Mouse (Mus musculus) layer of hippocampus, postnatal 25 days (tissue): Measurements from ENCODE around the gene Aire. TPM values are rescaled to one million over a fixed set of nuclear protein-coding genes. Genes with fewer than 3 reads are reported as not detected.

Experiments
- DNase-seq, 2 experiments: peaks; one replicate each; pipeline ENCODE4 v3.0.0; 2022; ENCODE audit warnings: mixed read lengths in 2 of 2, low spot score in 1 of 2; ENCODE audit errors: extremely low spot score in 1 of 2
- total RNA-seq, 2 experiments: library from RNA; stranded (reverse); gene quantifications; 2 replicates each; pipeline ENCODE4 v1.2.3; 2021

Aire gene
- total RNA-seq, 2 experiments from 2014 or later = 0.16 to 0.27 TPM

DNA sequence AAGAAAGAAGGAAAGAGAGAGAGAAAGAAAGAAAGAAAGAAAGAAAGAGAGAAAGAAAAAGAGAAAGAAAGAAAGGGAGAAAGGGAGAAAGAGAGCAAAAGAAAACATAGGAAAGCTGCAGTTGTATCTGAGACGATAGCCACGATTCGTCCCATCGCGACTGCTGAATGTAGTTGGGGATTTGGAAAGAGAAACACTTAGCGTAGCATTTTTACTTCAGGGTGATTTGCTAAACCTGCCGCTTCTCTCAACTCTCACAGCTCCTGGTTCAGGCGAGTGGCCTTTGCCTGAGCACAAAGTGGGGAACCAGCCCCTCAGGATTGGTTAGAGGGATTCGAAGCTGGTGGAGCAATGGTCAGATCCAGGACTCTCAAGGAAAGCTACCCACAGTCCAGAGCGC, 33.1 kb downstream of the Aire start:
- no peak for DNase-seq

DNA sequence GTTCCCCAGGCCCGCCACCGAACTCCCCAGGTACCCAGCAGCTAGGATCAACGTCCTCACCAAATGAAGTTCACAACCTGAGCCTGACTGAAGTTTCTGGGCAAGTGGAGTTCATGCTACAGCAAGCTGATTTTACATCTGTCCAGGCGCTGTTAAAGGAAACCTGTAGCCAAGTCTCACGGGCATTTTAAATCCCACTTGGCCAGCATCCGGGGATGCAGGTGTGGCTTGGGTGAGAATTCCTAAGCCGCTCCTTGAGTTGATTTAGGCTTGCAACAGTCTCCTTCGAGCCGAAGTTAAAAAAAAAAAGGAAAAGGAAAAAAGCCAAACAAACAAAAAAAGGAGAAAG, 33.5 kb downstream of the Aire start, which contains the start of gene Pfkl:
TSS of gene Pfkl (minus strand) at position 139 of the 349 bp plus-strand sequence.
- DNase-seq = no peak

- DNase-seq = peak; percentile 83 to 87
Observed at GRCm38 (mm10) chr10:78009184-78009944, 34.0 kb downstream of the Aire start.

DNA sequence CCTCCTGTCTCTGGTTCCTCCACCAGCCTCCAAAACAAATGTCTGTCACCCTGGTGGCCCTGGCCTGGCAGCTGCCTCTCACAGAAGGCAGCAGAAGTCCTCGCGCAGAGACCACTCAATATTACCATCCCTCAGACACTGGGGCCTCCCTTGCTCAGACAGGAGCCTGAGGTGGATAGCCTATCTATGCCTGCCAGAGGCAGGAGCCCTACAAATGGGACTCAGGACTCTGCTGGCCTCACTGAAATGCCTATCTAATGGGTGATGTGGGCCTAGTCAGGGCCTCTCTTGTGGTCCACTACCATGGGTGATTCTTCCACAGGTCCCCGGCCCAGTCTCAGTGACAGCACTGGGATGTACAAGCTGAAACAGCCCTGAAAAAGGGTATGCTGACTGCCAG, 35.2 kb downstream of the Aire start:
- DNase-seq = no peak

- no peak for DNase-seq
Observed at GRCm38 (mm10) chr10:78007203-78007602, 36.2 kb downstream of the Aire start.

DNA sequence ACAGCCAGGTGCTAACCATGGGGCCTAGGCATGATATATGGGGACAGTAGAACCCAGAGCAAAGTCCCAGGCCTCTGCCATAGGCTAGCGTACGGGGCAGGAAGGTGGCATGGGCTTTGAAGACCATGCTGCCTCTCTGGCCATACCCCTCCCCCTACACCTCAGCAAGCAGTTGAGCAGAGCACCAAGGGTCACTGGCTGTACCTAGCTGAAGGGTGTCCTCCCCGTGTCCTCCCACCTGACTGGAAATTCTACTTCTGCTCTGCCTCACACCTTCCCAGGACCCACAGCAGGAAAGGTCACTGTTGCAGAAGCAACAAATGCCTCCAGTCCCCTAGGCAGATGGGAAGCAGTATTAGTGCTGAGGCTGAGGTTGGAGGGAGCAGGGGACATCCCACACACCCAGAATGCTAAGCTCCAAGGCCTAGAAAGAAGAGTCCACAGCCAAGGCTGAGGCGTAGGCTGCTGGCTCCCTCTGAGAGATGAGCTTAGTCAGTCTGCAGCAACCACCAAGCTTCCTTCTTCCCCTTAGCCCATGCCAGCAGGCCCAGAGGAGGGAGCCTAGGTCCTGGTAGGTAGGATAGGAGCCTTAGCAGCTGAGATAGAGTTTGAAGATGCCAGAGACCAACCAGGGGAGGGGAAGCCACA, 37.5 kb downstream of the Aire start:
- DNase-seq = no peak

GRCm38 (mm10) chr10:78004479-78005100, 38.8 kb downstream of the Aire start:
- no peak for DNase-seq

DNA sequence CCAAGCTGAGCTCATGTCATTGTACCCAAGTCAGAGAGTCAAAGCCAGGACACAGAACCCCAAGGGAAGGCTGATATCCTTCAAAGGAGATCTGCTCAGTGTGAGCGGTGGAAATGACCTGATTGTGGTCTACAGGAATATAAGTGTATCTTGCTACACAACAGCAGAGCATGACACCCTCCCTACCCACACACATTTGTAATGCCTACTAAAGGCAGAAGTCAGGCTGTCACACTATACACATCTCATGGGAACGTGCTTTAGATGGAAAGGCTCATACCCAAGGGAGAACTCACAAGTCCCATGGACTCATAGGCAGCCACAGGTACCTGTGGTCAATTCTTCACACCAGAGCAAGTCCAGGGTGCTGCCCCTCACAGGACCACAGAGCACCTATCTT, 41.1 kb downstream of the Aire start:
- DNase-seq = no peak

GRCm38 (mm10) chr10:78001796-78002195, 41.6 kb downstream of the Aire start:
- DNase-seq = peak; percentile 65 to 69

GRCm38 (mm10) chr10:78000200-78000599, 43.2 kb downstream of the Aire start:
- no peak for DNase-seq

DNA sequence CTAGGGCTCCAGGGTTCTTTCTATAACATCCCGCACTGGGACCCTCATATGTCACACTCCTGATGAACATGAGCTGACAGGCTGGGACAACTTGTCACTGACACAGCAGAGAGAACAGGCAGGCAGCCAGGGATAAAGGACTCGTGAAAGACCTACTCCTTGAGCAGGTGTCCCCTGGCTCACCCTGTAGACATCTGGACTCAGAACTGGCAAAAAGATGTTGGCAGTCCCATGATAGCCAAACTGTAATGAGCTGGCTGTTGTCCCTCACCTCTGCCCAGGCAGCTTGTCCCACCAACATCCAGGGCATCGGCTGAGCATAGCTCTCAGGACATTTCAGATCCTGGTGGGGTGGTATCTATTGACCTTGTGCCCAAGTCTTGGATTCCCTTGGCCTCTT, 47.8 kb downstream of the Aire start:
- DNase-seq = no peak

GRCm38 (mm10) chr10:77985775-77986174, 57.6 kb downstream of the Aire start:
- no peak for DNase-seq

- peak in 1 of 2 experiments; percentile 82 for DNase-seq
Observed at GRCm38 (mm10) chr10:77984660-77985059, 58.8 kb downstream of the Aire start.

Other genes starting within 250 kb of the Aire start
- gene Gm9639, start 248.5 kb downstream of the Aire start, total RNA-seq = not detected
- not detected for gene Gm19668, start 244.5 kb downstream of the Aire start, total RNA-seq
- gene Gm9507, start 231.8 kb downstream of the Aire start, total RNA-seq = not detected
- not detected for gene Gm2696, start 228.9 kb downstream of the Aire start, total RNA-seq
- not detected for gene Krtap10-4, start 216.5 kb downstream of the Aire start, total RNA-seq
- not detected for gene Krtap10-10, start 207.7 kb downstream of the Aire start, total RNA-seq
- not detected for gene Gm36176, start 196.8 kb downstream of the Aire start, total RNA-seq
- not detected for gene Gm10318, start 190.8 kb downstream of the Aire start, total RNA-seq
- not detected for gene Gm3285, start 181.6 kb downstream of the Aire start, total RNA-seq
- 1 to 10 TPM; 5.0 to 5.2 TPM for gene Lrrc3, start 141.1 kb downstream of the Aire start, total RNA-seq
- 10 to 100 TPM; 33.2 to 40.4 TPM for gene Trpm2, start 73.0 kb downstream of the Aire start, total RNA-seq
- gene 1810043G02Rik, start 65.1 kb downstream of the Aire start, total RNA-seq = 10 to 100 TPM; 31.3 to 39.8 TPM
- 100 to 1,000 TPM; 205 to 206 TPM for gene Pfkl, start 33.5 kb downstream of the Aire start, total RNA-seq
- under 1 TPM in 1 of 2 experiments, not detected in 1; 0.22 TPM for gene Dnmt3l, start 1.7 kb downstream of the Aire start, total RNA-seq
- 1 to 10 TPM; 5.4 to 8.8 TPM for gene Icosl, start 25.7 kb upstream of the Aire start, total RNA-seq
- gene D10Jhu81e, start 126.2 kb upstream of the Aire start, total RNA-seq = 100 to 1,000 TPM; 117 to 139 TPM
- gene Pwp2, start 141.5 kb upstream of the Aire start, total RNA-seq = 10 to 100 TPM; 19.3 to 19.8 TPM
- gene Trappc10, start 201.0 kb upstream of the Aire start, total RNA-seq = 10 to 100 TPM; 79.5 to 80.8 TPM